Mouse (Mus musculus): ENCODE measurements around the gene Smarcd3. TPM values are rescaled to one million over a fixed set of nuclear protein-coding genes. Genes with fewer than 3 reads are reported as not detected.

The Smarcd3 gene
- total RNA-seq, 2 experiments from 2014 or later = 15.2 to 17.2 TPM

GRCm38 (mm10) chr5:24622386-24623040, 1.7 kb downstream of the Smarcd3 start:
- DNase-seq (ENCODE audit: low spot score in 2 of 2) = no peak

GRCm38 (mm10) chr5:24620626-24621025, 3.6 kb downstream of the Smarcd3 start:
- no peak for DNase-seq (ENCODE audit: low spot score in 2 of 2)

- DNase-seq (ENCODE audit: low spot score in 2 of 2) = no peak
Observed at GRCm38 (mm10) chr5:24620116-24620515, 4.1 kb downstream of the Smarcd3 start.

- DNase-seq (ENCODE audit: low spot score in 2 of 2) = no peak
Observed at GRCm38 (mm10) chr5:24618921-24619320, 5.3 kb downstream of the Smarcd3 start.

GRCm38 (mm10) chr5:24615097-24615496, 9.1 kb downstream of the Smarcd3 start:
- no peak for DNase-seq (ENCODE audit: low spot score in 2 of 2)

- no peak for DNase-seq (ENCODE audit: low spot score in 2 of 2)
Observed at GRCm38 (mm10) chr5:24612302-24612649, 11.9 kb downstream of the Smarcd3 start.

- DNase-seq (ENCODE audit: low spot score in 2 of 2) = peak in 1 of 2 experiments; percentile 50
Observed at GRCm38 (mm10) chr5:24611366-24612301, 12.6 kb downstream of the Smarcd3 start.

- DNase-seq (ENCODE audit: low spot score in 2 of 2) = no peak
Observed at GRCm38 (mm10) chr5:24609388-24609787, 14.8 kb downstream of the Smarcd3 start.

GRCm38 (mm10) chr5:24605980-24606665, 18.1 kb downstream of the Smarcd3 start:
- peak in 1 of 2 experiments; percentile 20 for DNase-seq (ENCODE audit: low spot score in 2 of 2)

GRCm38 (mm10) chr5:24605321-24605979, 18.8 kb downstream of the Smarcd3 start:
- DNase-seq (ENCODE audit: low spot score in 2 of 2) = peak in 1 of 2 experiments; percentile 12

GRCm38 (mm10) chr5:24604656-24605100, 19.5 kb downstream of the Smarcd3 start:
- DNase-seq (ENCODE audit: low spot score in 2 of 2) = peak; percentile 86 to 88

GRCm38 (mm10) chr5:24604080-24604655, 20.0 kb downstream of the Smarcd3 start:
- DNase-seq (ENCODE audit: low spot score in 2 of 2) = no peak

GRCm38 (mm10) chr5:24603431-24604010, 20.7 kb downstream of the Smarcd3 start:
- peak; percentile 16 to 26 for DNase-seq (ENCODE audit: low spot score in 2 of 2)

GRCm38 (mm10) chr5:24602751-24603343, 21.4 kb downstream of the Smarcd3 start:
- peak; percentile 80 to 83 for DNase-seq (ENCODE audit: low spot score in 2 of 2)

GRCm38 (mm10) chr5:24601911-24602750, 22.1 kb downstream of the Smarcd3 start:
- DNase-seq (ENCODE audit: low spot score in 2 of 2) = peak; percentile 69 to 70

- DNase-seq (ENCODE audit: low spot score in 2 of 2) = peak in 1 of 2 experiments; percentile 35
Observed at GRCm38 (mm10) chr5:24601071-24601835, 23.0 kb downstream of the Smarcd3 start.

GRCm38 (mm10) chr5:24600236-24600635, 24.0 kb downstream of the Smarcd3 start:
- DNase-seq (ENCODE audit: low spot score in 2 of 2) = no peak

GRCm38 (mm10) chr5:24599137-24599536, 25.1 kb downstream of the Smarcd3 start:
- no peak for DNase-seq (ENCODE audit: low spot score in 2 of 2)

All from adrenal gland, adult 18-20 months (tissue).